Mouse (Mus musculus) heart, embryonic 12.5 days (tissue): ENCODE measurements at regions not wholly inside any gene's neighbourhood (a gene's known extent, or its start where the extent isn't known, plus 50 kb on each side); places are given as distances from the start of the nearest gene placed in this dataset.

Experiments
- ATAC-seq: fragments of 200-750 bp; cut with Nextera tagmentation; 2 replicates; pipeline ENCODE4 v1.8.0; 2017; ENCODE audit warnings: moderate TSS enrichment, moderate library complexity; ENCODE audit not compliant: insufficient number of reproducible peaks, low FRiP score
- H3K27ac ChIP-seq: fragments of 300-500 bp; sonication (generic); 2 replicates; pipeline ENCODE4 v1.5.1; 2016; ENCODE audit warnings: mild to moderate bottlenecking, moderate library complexity; ENCODE audit not compliant: poor library complexity, severe bottlenecking
- H3K27me3 ChIP-seq: fragments of 300-500 bp; sonication (generic); replicated peaks from 2 replicates; pipeline ENCODE4 v1.6.1; 2016; ENCODE audit warnings: mild to moderate bottlenecking, moderate library complexity
- H3K36me3 ChIP-seq: fragments of 300-500 bp; sonication (generic); 2 replicates; pipeline ENCODE4 v1.6.1; 2016; ENCODE audit warnings: mild to moderate bottlenecking, moderate library complexity
- H3K4me1 ChIP-seq: fragments of 300-500 bp; sonication (generic); replicated peaks from 2 replicates; pipeline ENCODE4 v1.6.1; 2016; ENCODE audit warnings: mild to moderate bottlenecking
- H3K4me2 ChIP-seq: fragments of 300-500 bp; sonication (generic); 2 replicates; pipeline ENCODE4 v1.6.1; 2016; ENCODE audit warnings: mild to moderate bottlenecking, moderate library complexity
- H3K4me3 ChIP-seq: fragments of 300-500 bp; sonication (generic); 2 replicates; pipeline ENCODE4 v1.5.1; 2016; ENCODE audit warnings: mild to moderate bottlenecking
- H3K9ac ChIP-seq: fragments of 300-500 bp; sonication (generic); 2 replicates; pipeline ENCODE4 v1.6.1; 2016; ENCODE audit warnings: mild to moderate bottlenecking, moderate library complexity
- H3K9me3 ChIP-seq: fragments of 300-500 bp; sonication (generic); replicated peaks from 2 replicates; pipeline ENCODE4 v1.6.1; 2016; ENCODE audit warnings: mild to moderate bottlenecking, moderate library complexity
- WGBS: fragments of 180-500 bp; shearing (Covaris S2); methylation state at CpG from one replicate; pipeline ENCODE4 v1.1.7; 2016; 5-methylcytosine and 5-hydroxymethylcytosine counted together

GRCm38 (mm10) chr16:24313544-24314326, 79.6 kb upstream of the Lpp start:
- H3K9me3 ChIP-seq = no peaks in the 10 kb centered on the region
- no peak overlapping the region for H3K4me3 ChIP-seq
- H3K4me2 ChIP-seq = no peak overlapping the region
- 56% methylated on average over 7 of the region's 7 CpGs for WGBS
- no peaks in the 10 kb centered on the region for H3K36me3 ChIP-seq
- ATAC-seq = no peak
- H3K4me1 ChIP-seq = no peaks in the 10 kb centered on the region
- no peak overlapping the region for H3K9ac ChIP-seq
- no peak overlapping the region for H3K27ac ChIP-seq
- no peaks in the 10 kb centered on the region for H3K27me3 ChIP-seq

GRCm38 (mm10) chr16:24305391-24305790, 87.9 kb upstream of the Lpp start:
- H3K4me2 ChIP-seq = no peak overlapping the region
- H3K4me3 ChIP-seq = no peak overlapping the region
- no peak overlapping the region for H3K27ac ChIP-seq
- WGBS = 89% methylated on average over 1 of the region's 1 CpGs
- no peak for ATAC-seq
- no peaks in the 10 kb centered on the region for H3K4me1 ChIP-seq
- no peaks in the 10 kb centered on the region for H3K27me3 ChIP-seq
- no peaks in the 10 kb centered on the region for H3K9me3 ChIP-seq
- no peak overlapping the region for H3K9ac ChIP-seq
- H3K36me3 ChIP-seq = no peaks in the 10 kb centered on the region

- WGBS = 59% methylated on average over 3 of the region's 3 CpGs
- ATAC-seq = no peak
- no peaks in the 10 kb centered on the region for H3K27me3 ChIP-seq
- no peaks in the 10 kb centered on the region for H3K9me3 ChIP-seq
- peaks cover 9% of the 10 kb centered on the region; the same call in 1 of the 2 replicates for H3K4me1 ChIP-seq
- H3K9ac ChIP-seq = no peak overlapping the region
- no peaks in the 10 kb centered on the region for H3K36me3 ChIP-seq
- H3K4me2 ChIP-seq = no peak overlapping the region
- H3K4me3 ChIP-seq = no peak overlapping the region
- H3K27ac ChIP-seq = no peak overlapping the region
Observed at GRCm38 (mm10) chr16:24296790-24297189, 96.5 kb upstream of the Lpp start.

GRCm38 (mm10) chr16:24295626-24296440, 97.5 kb upstream of the Lpp start:
- H3K4me3 ChIP-seq = no peak overlapping the region
- H3K27me3 ChIP-seq = no peaks in the 10 kb centered on the region
- peaks cover 9% of the 10 kb centered on the region; the same call in 1 of the 2 replicates for H3K4me1 ChIP-seq
- no peak overlapping the region for H3K4me2 ChIP-seq
- no peak overlapping the region for H3K27ac ChIP-seq
- H3K9me3 ChIP-seq = no peaks in the 10 kb centered on the region
- ATAC-seq = no peak
- no peaks in the 10 kb centered on the region for H3K36me3 ChIP-seq
- WGBS = 41% methylated on average over 7 of the region's 7 CpGs
- no peak overlapping the region for H3K9ac ChIP-seq

GRCm38 (mm10) chr16:24284215-24284614, 109.1 kb upstream of the Lpp start:
- WGBS = 39% methylated on average over 3 of the region's 3 CpGs
- Histone ChIP-seq H3K4me3 (no peak overlapping the region), H3K9me3 (no peaks in the 10 kb centered on the region), H3K36me3 (no peaks in the 10 kb centered on the region), H3K27me3 (no peaks in the 10 kb centered on the region), H3K4me2 (no peak overlapping the region), H3K9ac (no peak overlapping the region), H3K27ac (no peak overlapping the region), H3K4me1 (peaks cover 8% of the 10 kb centered on the region)
- no peak for ATAC-seq

GRCm38 (mm10) chr16:24282194-24282683, 111.1 kb upstream of the Lpp start:
- Histone ChIP-seq H3K4me1 (peaks cover 8% of the 10 kb centered on the region), H3K4me3 (no peak overlapping the region), H3K27me3 (no peaks in the 10 kb centered on the region), H3K4me2 (peak overlapping the region; percentile 1; the same call in 1 of the 2 replicates), H3K9ac (no peak overlapping the region), H3K36me3 (no peaks in the 10 kb centered on the region), H3K9me3 (no peaks in the 10 kb centered on the region), H3K27ac (0 out of 2 replicates have a peak overlapping the region, but pooled peaks have one; percentile 14)
- WGBS = 17% methylated on average over 6 of the region's 6 CpGs
- peak; percentile 86 for ATAC-seq

GRCm38 (mm10) chr16:24281561-24281960, 111.7 kb upstream of the Lpp start:
- WGBS = 72% methylated on average over 5 of the region's 5 CpGs
- Histone ChIP-seq H3K36me3 (no peaks in the 10 kb centered on the region), H3K9ac (no peak overlapping the region), H3K27me3 (no peaks in the 10 kb centered on the region), H3K4me2 (no peak overlapping the region), H3K4me1 (peaks cover 8% of the 10 kb centered on the region), H3K27ac (no peak overlapping the region), H3K9me3 (no peaks in the 10 kb centered on the region), H3K4me3 (no peak overlapping the region)
- no peak for ATAC-seq

- Histone ChIP-seq H3K36me3 (no peaks in the 10 kb centered on the region), H3K4me3 (no peak overlapping the region), H3K4me2 (no peak overlapping the region), H3K27me3 (no peaks in the 10 kb centered on the region), H3K4me1 (peaks cover 5% of the 10 kb centered on the region), H3K9me3 (no peaks in the 10 kb centered on the region), H3K27ac (no peak overlapping the region), H3K9ac (no peak overlapping the region)
- WGBS = 84% methylated on average over 7 of the region's 7 CpGs
- no peak for ATAC-seq
Observed at GRCm38 (mm10) chr16:24277857-24278256, 115.5 kb upstream of the Lpp start.

GRCm38 (mm10) chr16:24262701-24263100, 130.6 kb upstream of the Lpp start:
- no peaks in the 10 kb centered on the region for H3K36me3 ChIP-seq
- H3K4me1 ChIP-seq = no peaks in the 10 kb centered on the region
- WGBS = 83% methylated on average over 6 of the region's 6 CpGs
- H3K27ac ChIP-seq = no peak overlapping the region
- no peak overlapping the region for H3K4me3 ChIP-seq
- H3K27me3 ChIP-seq = no peaks in the 10 kb centered on the region
- H3K9me3 ChIP-seq = no peaks in the 10 kb centered on the region
- no peak overlapping the region for H3K4me2 ChIP-seq
- H3K9ac ChIP-seq = no peak overlapping the region
- ATAC-seq = no peak

- H3K4me1 ChIP-seq = no peaks in the 10 kb centered on the region
- no peak overlapping the region for H3K4me3 ChIP-seq
- H3K9me3 ChIP-seq = no peaks in the 10 kb centered on the region
- no peak for ATAC-seq
- no peak overlapping the region for H3K9ac ChIP-seq
- no peak overlapping the region for H3K27ac ChIP-seq
- no peaks in the 10 kb centered on the region for H3K27me3 ChIP-seq
- no peaks in the 10 kb centered on the region for H3K36me3 ChIP-seq
- no peak overlapping the region for H3K4me2 ChIP-seq
- WGBS = 75% methylated on average over 3 of the region's 3 CpGs
Observed at GRCm38 (mm10) chr16:24259711-24260230, 133.5 kb upstream of the Lpp start.

GRCm38 (mm10) chr16:24258991-24259390, 134.3 kb upstream of the Lpp start:
- no peaks in the 10 kb centered on the region for H3K27me3 ChIP-seq
- H3K9me3 ChIP-seq = no peaks in the 10 kb centered on the region
- no peak overlapping the region for H3K4me3 ChIP-seq
- no peak for ATAC-seq
- no peaks in the 10 kb centered on the region for H3K36me3 ChIP-seq
- no peak overlapping the region for H3K27ac ChIP-seq
- no peak overlapping the region for H3K9ac ChIP-seq
- WGBS = 26% methylated on average over 1 of the region's 1 CpGs
- no peak overlapping the region for H3K4me2 ChIP-seq
- H3K4me1 ChIP-seq = no peaks in the 10 kb centered on the region
